Mouse (Mus musculus) adrenal gland, adult 8-10 months (tissue): ENCODE data around the gene Enpp3. TPM values are rescaled to one million over a fixed set of nuclear protein-coding genes. Genes with fewer than 3 reads are reported as not detected.

Experiments
- DNase-seq: peaks from one replicate; pipeline ENCODE4 v3.0.0; 2022
- total RNA-seq, 4 experiments: library from RNA; stranded (reverse); gene quantifications; 2 replicates each; pipeline ENCODE4 v1.2.4; 2022

Enpp3 gene
- total RNA-seq: 1 to 10 TPM; 2.3 to 3.2 (median 2.4) TPM

GRCm38 (mm10) chr10:24842676-24843075, at the start of gene Enpp3:
Gene Enpp3 (minus strand): TSS chr10:24842823.
- no peak for DNase-seq

- no peak for DNase-seq
These were observed 45.7 kb upstream of the Enpp3 start for GRCm38 (mm10) chr10:24888343-24888742.

- DNase-seq: no peak
These were observed 43.4 kb upstream of the Enpp3 start for GRCm38 (mm10) chr10:24886008-24886407.

DNA sequence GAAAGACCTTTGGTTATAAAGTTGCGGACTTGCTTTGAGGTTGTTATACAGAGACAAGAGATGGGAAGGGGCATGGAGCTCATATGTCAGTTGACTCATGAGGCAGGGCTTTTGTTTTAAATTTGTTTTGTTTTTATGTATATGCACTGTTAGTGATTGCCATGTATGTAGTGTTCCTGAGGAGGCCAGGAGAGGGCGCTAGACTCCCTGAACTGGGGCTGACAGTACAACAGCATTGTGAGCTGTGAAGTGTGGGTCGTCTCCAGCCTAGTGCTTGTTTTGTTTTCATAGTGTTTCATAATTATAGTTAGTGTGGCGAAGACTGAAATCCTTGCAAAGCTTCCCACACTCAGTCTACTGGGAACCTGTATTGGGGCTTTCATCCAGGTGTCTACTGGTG, 31.0 kb upstream of the Enpp3 start:
- no peak for DNase-seq

DNA sequence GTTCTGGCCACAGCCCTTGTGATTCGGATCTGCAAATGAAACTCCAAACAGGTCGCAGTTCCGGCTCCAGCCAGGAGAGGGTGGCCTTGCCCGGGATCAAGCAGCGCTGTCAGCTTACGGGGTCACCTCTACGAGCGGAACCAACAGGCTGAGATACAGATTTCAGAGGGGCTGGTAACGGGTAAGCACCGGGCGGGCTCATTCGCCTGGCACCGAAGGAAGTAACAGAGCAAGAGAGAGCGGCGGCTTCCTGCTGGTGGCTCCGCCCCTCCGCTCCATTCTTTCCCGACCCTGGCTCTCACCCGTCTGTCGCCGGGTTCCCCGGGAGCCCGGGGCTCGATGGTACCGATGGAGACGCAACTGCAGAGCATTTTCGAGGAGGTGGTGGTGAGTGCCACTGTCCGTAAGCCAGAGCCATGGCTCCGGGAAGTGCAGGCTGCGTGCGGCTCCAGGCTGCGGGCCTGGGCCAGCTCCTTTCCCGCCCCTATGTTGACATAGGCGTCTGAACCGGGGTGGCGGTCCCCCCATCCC, 27.2 kb upstream of the Enpp3 start, which contains the start of gene Med23:
Gene Med23 (plus strand): TSS at position 227 of the 531 bp plus-strand sequence.
- DNase-seq: peak; percentile 97

- no peak for DNase-seq
These were observed 21.8 kb upstream of the Enpp3 start for GRCm38 (mm10) chr10:24864434-24864833.

GRCm38 (mm10) chr10:24863146-24863545, 20.5 kb upstream of the Enpp3 start:
- DNase-seq: no peak

GRCm38 (mm10) chr10:24841998-24842397, 625 bp downstream of the Enpp3 start:
- no peak for DNase-seq

- no peak for DNase-seq
These were observed 1.8 kb downstream of the Enpp3 start for GRCm38 (mm10) chr10:24840795-24841194.

DNA sequence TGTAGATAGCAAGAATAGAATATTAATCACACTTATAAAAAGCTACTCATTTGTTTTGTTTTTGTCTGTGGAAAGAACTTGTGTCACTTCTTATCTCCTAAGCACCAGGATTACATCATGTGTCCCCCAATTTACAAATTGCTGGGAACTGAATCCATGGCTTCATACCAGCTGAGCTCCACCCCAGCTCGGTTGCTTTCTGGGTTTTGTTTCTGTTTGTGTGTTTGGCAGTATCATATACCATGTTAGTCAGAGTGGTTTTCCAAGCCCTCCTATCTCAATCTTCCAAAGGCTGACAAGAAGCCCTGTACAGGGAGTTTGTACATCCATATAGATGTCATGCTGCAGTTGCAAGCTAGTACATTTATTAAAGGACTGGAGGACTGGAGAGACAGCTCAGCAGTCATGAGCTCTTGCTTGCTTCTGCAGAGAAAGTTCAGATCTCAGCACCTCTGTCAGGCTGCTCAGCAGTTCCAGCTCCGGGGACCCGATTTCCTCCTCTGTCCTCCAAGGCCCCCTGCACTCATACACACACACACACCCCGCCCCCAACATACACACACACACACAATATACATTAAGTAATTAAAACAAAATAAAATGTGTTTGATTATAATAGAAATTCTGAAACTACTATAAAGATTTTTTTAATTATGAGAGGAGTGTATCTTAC, 6.1 kb downstream of the Enpp3 start:
- DNase-seq: no peak

GRCm38 (mm10) chr10:24835702-24836342, 6.8 kb downstream of the Enpp3 start:
- no peak for DNase-seq

DNA sequence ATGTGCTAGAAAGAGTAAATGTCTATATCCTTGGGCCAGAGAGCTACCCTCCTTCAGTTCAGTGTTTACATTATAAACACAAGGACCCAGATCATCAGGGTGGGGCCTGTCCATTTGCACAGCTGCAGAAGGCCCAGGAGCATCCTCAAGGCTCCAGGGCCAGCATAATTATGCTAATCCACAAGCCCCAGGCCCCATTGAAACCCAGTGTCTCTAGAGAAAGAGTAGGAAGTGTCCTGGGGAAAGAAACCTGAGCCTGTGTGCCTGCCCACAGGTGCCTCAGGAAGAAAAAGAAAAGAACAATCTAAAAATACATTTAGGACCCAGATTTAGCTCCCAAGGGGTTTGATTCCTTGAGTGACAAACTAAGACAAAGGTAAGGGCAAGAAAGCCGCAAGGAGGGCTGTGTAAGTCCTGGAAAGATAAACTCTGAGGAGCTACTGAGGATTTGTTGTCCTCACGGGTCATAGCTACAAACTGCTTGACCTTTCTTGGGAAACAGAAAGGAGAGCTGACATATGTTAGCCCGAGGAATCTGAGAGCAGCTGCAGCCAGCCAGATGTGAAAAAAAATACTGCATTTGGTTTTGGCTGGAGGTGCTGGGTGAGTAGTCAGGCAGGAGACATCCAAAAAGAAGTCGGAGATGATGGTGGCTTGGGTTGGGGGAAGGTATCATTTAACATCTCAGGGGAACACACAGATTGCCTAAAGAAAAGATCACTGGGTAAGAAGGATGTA, 7.8 kb downstream of the Enpp3 start:
- no peak for DNase-seq

DNA sequence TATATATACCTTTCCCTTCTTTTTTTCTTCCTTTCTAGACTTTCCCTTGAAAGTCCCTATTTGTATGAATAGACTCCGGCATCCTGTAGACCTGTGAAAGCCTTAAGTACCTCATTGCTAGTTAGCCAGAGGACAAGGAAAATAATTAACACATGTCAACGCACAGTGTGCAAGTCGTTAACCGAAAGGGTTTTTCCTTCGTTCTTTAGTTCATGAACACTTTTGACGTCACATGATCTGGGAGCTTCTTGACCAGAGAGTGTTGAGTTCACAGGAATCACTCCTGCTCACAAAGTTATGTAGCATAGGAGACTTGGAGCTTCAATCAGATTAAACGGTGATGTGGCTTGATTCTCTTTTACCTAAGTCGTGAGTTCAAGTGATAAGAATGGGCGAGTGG, 10.3 kb downstream of the Enpp3 start:
- DNase-seq: no peak

GRCm38 (mm10) chr10:24831377-24832095, 11.1 kb downstream of the Enpp3 start:
- DNase-seq: no peak

DNA sequence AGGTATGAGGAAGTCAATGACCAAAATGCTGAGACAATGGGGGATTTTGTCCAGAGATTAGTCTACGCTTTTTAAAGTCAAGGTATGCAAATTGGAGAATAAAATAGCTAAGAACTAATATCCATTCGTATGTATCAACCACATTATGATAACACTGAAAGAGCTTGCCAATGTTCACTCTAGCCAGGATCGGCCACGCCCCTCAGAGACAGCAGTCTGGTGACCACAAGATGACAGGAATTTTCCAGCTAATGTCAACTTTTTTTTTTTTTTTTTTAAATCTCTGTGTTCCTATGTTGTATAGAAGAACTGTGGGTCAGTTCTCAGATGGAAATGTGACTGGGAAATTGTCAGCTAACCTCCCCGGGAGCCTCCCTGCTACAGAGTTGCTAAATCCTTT, 12.2 kb downstream of the Enpp3 start:
- DNase-seq: no peak

- DNase-seq: no peak
These were observed 14.5 kb downstream of the Enpp3 start for GRCm38 (mm10) chr10:24828136-24828535.

- no peak for DNase-seq
These were observed 16.5 kb downstream of the Enpp3 start for GRCm38 (mm10) chr10:24826130-24826529.

DNA sequence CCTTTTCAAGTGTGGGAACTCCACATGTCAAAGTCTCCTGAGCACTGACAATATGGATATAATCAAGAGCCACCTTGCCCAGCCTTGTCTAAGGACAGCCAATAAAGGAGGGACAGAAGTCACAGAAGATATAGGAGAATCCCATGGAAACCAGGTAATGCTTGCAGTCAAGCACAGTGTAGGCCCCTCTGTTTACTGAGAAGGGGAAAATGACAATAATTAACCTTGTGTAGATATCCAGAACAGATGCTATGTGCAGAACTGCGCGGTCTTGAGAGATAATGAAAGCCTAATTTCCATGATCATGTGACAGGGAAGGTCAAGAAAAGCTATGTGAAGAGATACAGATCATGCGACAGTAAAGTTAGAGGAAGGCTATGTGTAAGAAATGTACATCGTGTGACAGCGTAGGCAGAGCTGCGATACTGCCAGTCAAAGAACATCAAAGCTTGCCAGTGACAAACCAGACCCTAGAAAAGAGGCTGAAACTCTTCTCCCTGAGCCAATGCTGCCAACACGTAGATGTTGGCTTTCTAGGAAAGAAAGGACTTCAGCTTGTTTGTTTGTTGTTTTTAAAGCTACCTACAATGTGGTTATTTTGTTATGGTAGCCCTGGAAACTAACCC, 17.1 kb downstream of the Enpp3 start:
- no peak for DNase-seq

GRCm38 (mm10) chr10:24824621-24825020, 18.0 kb downstream of the Enpp3 start:
- no peak for DNase-seq

DNA sequence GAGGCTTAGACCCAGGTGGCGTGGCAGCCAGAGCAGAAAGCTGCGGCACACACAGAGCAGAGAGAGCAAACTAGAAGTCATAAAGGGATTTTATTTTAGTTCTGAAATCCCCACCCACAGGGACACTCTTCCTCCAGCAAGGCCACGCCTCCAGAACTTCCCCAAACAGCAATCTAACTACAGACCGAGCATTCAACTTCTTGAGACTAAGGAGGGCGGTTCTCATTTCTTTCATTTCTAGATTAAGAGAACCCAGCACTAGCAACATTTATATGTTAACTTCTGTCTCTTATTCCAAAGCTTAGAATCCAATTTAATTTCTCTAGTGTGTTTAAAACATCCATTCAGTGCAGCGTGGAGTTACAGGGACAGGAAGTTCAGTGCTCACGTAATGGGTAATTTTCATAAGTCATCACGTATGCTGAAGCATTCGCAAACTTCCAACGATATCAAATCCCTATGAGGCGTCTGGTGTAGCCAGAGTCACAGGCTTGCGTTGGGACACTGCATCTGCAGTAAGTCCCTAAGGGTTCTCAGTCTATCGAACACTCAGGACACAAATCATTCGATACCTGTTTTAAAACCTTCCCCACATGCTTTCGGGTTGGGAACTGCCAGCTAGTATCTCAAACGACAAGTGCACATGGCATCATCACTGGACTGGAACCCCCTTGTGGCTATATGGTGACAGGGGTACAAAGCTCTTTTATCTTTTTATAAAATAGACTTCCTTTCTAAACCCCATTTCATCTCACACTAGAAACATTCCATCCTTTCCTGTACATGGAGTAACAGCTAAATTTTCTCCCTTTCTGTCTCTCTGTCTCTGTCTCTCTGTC, 18.7 kb downstream of the Enpp3 start:
- no peak for DNase-seq

DNA sequence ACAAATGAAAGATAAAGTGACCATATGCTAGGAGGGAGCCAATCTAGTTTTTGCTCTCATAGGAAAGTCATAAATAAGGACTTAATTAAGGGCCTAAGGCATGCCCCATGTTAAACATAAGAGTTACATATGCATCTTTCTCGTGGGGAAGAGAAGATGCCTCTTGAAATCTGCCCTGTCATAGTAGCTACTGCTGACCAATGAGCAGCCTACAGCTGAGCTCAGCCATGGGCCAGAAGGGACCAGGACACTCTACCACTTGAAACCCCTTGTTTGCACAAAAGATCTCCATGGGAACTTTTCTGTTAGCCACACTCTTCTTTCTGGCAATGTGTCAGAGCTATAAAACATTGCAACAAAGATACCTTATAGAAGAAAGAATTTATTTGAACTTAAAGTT, 19.4 kb downstream of the Enpp3 start:
- DNase-seq: no peak
